ENCODE assay signal across 22 mouse cellular contexts in genomic region chr17:58924754-58925546, GRCm38 (mm10).
DNase-seq lines count a peak whose midpoint lies in the region; ATAC-seq lines count a peak whose summit lies in the region.
"Had no signal": no experiment of that assay in that cellular context is flagged by ENCODE, and none has a peak within 500 bp of the region (broad histone marks: within the 10 kb centered on the region; RNA-seq: fewer than 3 reads in every experiment).

No protein-coding gene starts in this region.

- H3K4me1 ChIP-seq in liver, embryonic 15.5 days (replicated peaks), result peaks cover 33% of the 10 kb centered on the region
- peaks cover 7% of the 10 kb centered on the region; the same call in 1 of the 2 replicates for H3K4me1 ChIP-seq in forebrain, embryonic 12.5 days
- H3K4me1 ChIP-seq in embryonic facial prominence, embryonic 10.5 days, result peaks cover 8% of the 10 kb centered on the region
- no peaks in the 10 kb centered on the region for H3K4me1 ChIP-seq in heart, embryonic 10.5 days
- H3K4me1 ChIP-seq: embryonic facial prominence, embryonic 15.5 days; intestine, embryonic 15.5 days; limb, embryonic 12.5 days had no signal

- no peak overlapping the region for H3K9ac ChIP-seq in liver, embryonic 15.5 days
- H3K9ac ChIP-seq in forebrain, embryonic 12.5 days, result no peak overlapping the region
- H3K9ac ChIP-seq: embryonic facial prominence, embryonic 15.5 days; forebrain, embryonic 13.5 days; hindbrain, embryonic 13.5 days; intestine, embryonic 15.5 days; kidney, embryonic 15.5 days; limb, embryonic 12.5 days; lung, embryonic 14.5 days; neural tube, embryonic 15.5 days had no signal

- H3K9me3 ChIP-seq in liver, embryonic 15.5 days (replicated peaks), result no peaks in the 10 kb centered on the region
- no peaks in the 10 kb centered on the region for H3K9me3 ChIP-seq in forebrain, embryonic 12.5 days
- H3K9me3 ChIP-seq in embryonic facial prominence, embryonic 10.5 days, result no peaks in the 10 kb centered on the region
- no peaks in the 10 kb centered on the region for H3K9me3 ChIP-seq in heart, embryonic 10.5 days
- H3K9me3 ChIP-seq: embryonic facial prominence, embryonic 15.5 days; forebrain, embryonic 13.5 days; hindbrain, embryonic 13.5 days; intestine, embryonic 15.5 days; kidney, embryonic 15.5 days; limb, embryonic 12.5 days; neural tube, embryonic 15.5 days had no signal

- no peaks in the 10 kb centered on the region for H3K27me3 ChIP-seq in liver, embryonic 15.5 days
- no peaks in the 10 kb centered on the region for H3K27me3 ChIP-seq in forebrain, embryonic 12.5 days
- H3K27me3 ChIP-seq in embryonic facial prominence, embryonic 10.5 days (replicated peaks; ENCODE audit: low read depth, poor library complexity, severe bottlenecking), result no peaks in the 10 kb centered on the region
- H3K27me3 ChIP-seq in heart, embryonic 10.5 days (ENCODE audit: insufficient read depth, poor library complexity, severe bottlenecking), result no peaks in the 10 kb centered on the region
- H3K27me3 ChIP-seq: embryonic facial prominence, embryonic 15.5 days; forebrain, embryonic 13.5 days; hindbrain, embryonic 13.5 days; intestine, embryonic 15.5 days; kidney, embryonic 15.5 days; limb, embryonic 12.5 days; neural tube, embryonic 15.5 days had no signal

- H3K27ac ChIP-seq in liver, embryonic 15.5 days (replicated peaks), result peak overlapping the region; percentile 78
- H3K27ac ChIP-seq in forebrain, embryonic 12.5 days, result no peak overlapping the region
- no peak overlapping the region for H3K27ac ChIP-seq in embryonic facial prominence, embryonic 10.5 days (replicated peaks)
- no peak overlapping the region for H3K27ac ChIP-seq in heart, embryonic 10.5 days
- H3K27ac ChIP-seq: embryonic facial prominence, embryonic 15.5 days; forebrain, embryonic 13.5 days; hindbrain, embryonic 13.5 days; intestine, embryonic 15.5 days; kidney, embryonic 15.5 days; limb, embryonic 12.5 days; macrophage; neural tube, embryonic 15.5 days had no signal

- WGBS in liver, embryonic 15.5 days (ENCODE audit: insufficient replicate concordance), result 12% methylated on average over 10 of the region's 10 CpGs
- WGBS in forebrain, embryonic 12.5 days, result 89% methylated on average over 10 of the region's 10 CpGs
- WGBS in embryonic facial prominence, embryonic 10.5 days, result 78% methylated on average over 10 of the region's 10 CpGs
- 56% methylated on average over 10 of the region's 10 CpGs for WGBS in heart, embryonic 10.5 days

- peak overlapping the region; percentile 52 for H3K4me2 ChIP-seq in liver, embryonic 15.5 days
- H3K4me2 ChIP-seq in forebrain, embryonic 12.5 days, result no peak overlapping the region
- H3K4me2 ChIP-seq: embryonic facial prominence, embryonic 15.5 days; forebrain, embryonic 13.5 days; intestine, embryonic 15.5 days; limb, embryonic 12.5 days; lung, embryonic 14.5 days had no signal

- 0 out of 2 replicates have a peak overlapping the region, but pooled peaks have one; percentile 10 for H3K4me3 ChIP-seq in liver, embryonic 15.5 days (replicated peaks)
- no peak overlapping the region for H3K4me3 ChIP-seq in forebrain, embryonic 12.5 days (replicated peaks)
- H3K4me3 ChIP-seq in embryonic facial prominence, embryonic 10.5 days, result no peak overlapping the region
- H3K4me3 ChIP-seq in heart, embryonic 10.5 days, result no peak overlapping the region
- H3K4me3 ChIP-seq: embryonic facial prominence, embryonic 15.5 days; forebrain, embryonic 13.5 days; hindbrain, embryonic 13.5 days; intestine, embryonic 15.5 days; kidney, embryonic 15.5 days; limb, embryonic 12.5 days; neural tube, embryonic 15.5 days had no signal

- peak; percentile 27 to 53 for DNase-seq in spleen, postnatal 4 days (ENCODE audit: low spot score in 2 of 2)
- no peak for DNase-seq in spleen, postnatal 10 days (ENCODE audit: low spot score in 2 of 2)
- DNase-seq in cerebellum, postnatal 14 days, result no peak
- DNase-seq in embryonic facial prominence, embryonic 10.5 days (ENCODE audit: low spot score), result no peak
- no peak for DNase-seq in heart, embryonic 10.5 days (ENCODE audit: low spot score)
- DNase-seq: B cell, adult 2 months; cerebellum, adult 9-10 months; gastrocnemius, postnatal 10 days; lung, embryonic 14.5 days; right cerebral cortex, postnatal 25 days; thymus, postnatal 14 days had no signal

- H3K36me3 ChIP-seq in liver, embryonic 15.5 days (replicated peaks), result no peaks in the 10 kb centered on the region
- H3K36me3 ChIP-seq in forebrain, embryonic 12.5 days (replicated peaks), result no peaks in the 10 kb centered on the region
- no peaks in the 10 kb centered on the region for H3K36me3 ChIP-seq in embryonic facial prominence, embryonic 10.5 days (replicated peaks)
- H3K36me3 ChIP-seq in heart, embryonic 10.5 days, result no peaks in the 10 kb centered on the region
- H3K36me3 ChIP-seq: embryonic facial prominence, embryonic 15.5 days; hindbrain, embryonic 13.5 days; intestine, embryonic 15.5 days; kidney, embryonic 15.5 days; limb, embryonic 12.5 days; neural tube, embryonic 15.5 days had no signal

- ATAC-seq in granulocyte monocyte progenitor cell, adult 5-6 weeks (replicated peaks; ENCODE audit: poor library complexity, severe bottlenecking), result peak; percentile 61
- ATAC-seq in liver, embryonic 15.5 days (ENCODE audit: insufficient read depth), result peak; percentile 93
- ATAC-seq in forebrain, embryonic 12.5 days (ENCODE audit: low FRiP score), result no peak
- ATAC-seq: forebrain, embryonic 13.5 days; intestine, embryonic 15.5 days had no signal

Comparison
In these comparisons a context has a peak if more than half of its experiments do, and no peak if none do; other contexts are left out.
1. DNase-seq: peak in spleen, postnatal 4 days (2 of 2); none in spleen, postnatal 10 days (0 of 2), cerebellum, postnatal 14 days (0 of 2), embryonic facial prominence, embryonic 10.5 days (single experiment) and heart, embryonic 10.5 days (single experiment).